Mouse (Mus musculus) brain, embryonic 14.5 days (tissue): ENCODE measurements at regions not wholly inside any gene's neighbourhood (a gene's known extent, or its start where the extent isn't known, plus 50 kb on each side); places are given as distances from the start of the nearest gene placed in this dataset.

ENCODE experiments used
- CTCF ChIP-seq: fragments of 200-500 bp; IDR thresholded peaks from 2 replicates; pipeline ENCODE4 v1.5.1; 2012; ENCODE audit warnings: inconsistent platforms, mild to moderate bottlenecking, moderate library complexity, borderline replicate concordance; ENCODE audit not compliant: insufficient read depth, insufficient read length; ENCODE audit errors: extremely low read depth
- POLR2A ChIP-seq: fragments of 200-500 bp; IDR thresholded peaks from 2 replicates; pipeline ENCODE4 v1.6.1; 2012; ENCODE audit warnings: mild to moderate bottlenecking, inconsistent platforms, borderline replicate concordance; ENCODE audit not compliant: poor library complexity, insufficient read depth, insufficient read length, severe bottlenecking; ENCODE audit errors: extremely low read depth

- no peak for TF ChIP-seq CTCF
- TF ChIP-seq POLR2A = no peak
Measured at GRCm38 (mm10) chr10:19192971-19193758, 163.2 kb upstream of the Olig3 start.
